Mouse (Mus musculus): ENCODE data around the gene Frmd5. TPM values are rescaled to one million over a fixed set of nuclear protein-coding genes. Genes with fewer than 3 reads are reported as not detected.

Frmd5 gene
- polyA plus RNA-seq, 1 experiment from 2014 or later: 8.6 TPM

Other genes with a start within 250 kb of the Frmd5 start
- 26.1 and 29.3 TPM in 2 replicates for gene Casc4, start 59.9 kb upstream of the Frmd5 start, polyA plus RNA-seq (2014; fragmentation: Nextera tagmentation; extraction: Ambion mirVana)
- gene Ctdspl2, start 148.9 kb upstream of the Frmd5 start, polyA plus RNA-seq (2014; fragmentation: Nextera tagmentation; extraction: Ambion mirVana): 63.5 and 66.8 TPM in 2 replicates
- 0.23 TPM in 1 of 2 replicates, not detected in the other for gene Mageb3, start 149.0 kb upstream of the Frmd5 start, polyA plus RNA-seq (2014; fragmentation: Nextera tagmentation; extraction: Ambion mirVana)
- gene Eif3j1, start 221.5 kb upstream of the Frmd5 start, polyA plus RNA-seq (2014; fragmentation: Nextera tagmentation; extraction: Ambion mirVana): 11.5 and 12.8 TPM in 2 replicates